Mouse (Mus musculus) heart, embryonic 11.5 days (tissue): Measurements from ENCODE around the gene Arhgef28. TPM values are rescaled to one million over a fixed set of nuclear protein-coding genes. Genes with fewer than 3 reads are reported as not detected.

Experiments
- ATAC-seq: fragments of 200-750 bp; cut with Nextera tagmentation; replicated peaks from 2 replicates; pipeline ENCODE4 v1.8.0; 2017; ENCODE audit warnings: moderate library complexity; ENCODE audit not compliant: insufficient number of reproducible peaks, low FRiP score, low TSS enrichment
- H3K27ac ChIP-seq: fragments of 300-500 bp; sonication (generic); 2 replicates; pipeline ENCODE4 v1.5.1; 2014; ENCODE audit warnings: mild to moderate bottlenecking, low read depth, low read length
- H3K27me3 ChIP-seq: fragments of 300-500 bp; sonication (generic); 2 replicates; pipeline ENCODE4 v1.6.1; 2014; ENCODE audit warnings: mild to moderate bottlenecking, low read length, mixed read lengths; ENCODE audit not compliant: control insufficient read depth, insufficient read depth
- H3K36me3 ChIP-seq: fragments of 300-500 bp; sonication (generic); 2 replicates; pipeline ENCODE4 v1.6.1; 2014; ENCODE audit warnings: mild to moderate bottlenecking, low read length, moderate library complexity, mixed read lengths; ENCODE audit not compliant: control insufficient read depth, insufficient read depth
- H3K4me1 ChIP-seq: fragments of 300-500 bp; sonication (generic); 2 replicates; pipeline ENCODE4 v1.6.1; 2014; ENCODE audit warnings: low read length; ENCODE audit not compliant: control insufficient read depth, insufficient read depth
- H3K4me2 ChIP-seq: fragments of 300-500 bp; sonication (generic); 2 replicates; pipeline ENCODE4 v1.6.1; 2014; ENCODE audit warnings: mild to moderate bottlenecking, moderate library complexity
- H3K4me3 ChIP-seq: fragments of 300-500 bp; sonication (generic); 2 replicates; pipeline ENCODE4 v1.5.1; 2014; ENCODE audit warnings: low read depth, low read length
- H3K9ac ChIP-seq: fragments of 300-500 bp; sonication (generic); 2 replicates; pipeline ENCODE4 v1.6.1; 2014; ENCODE audit warnings: mild to moderate bottlenecking, low read depth, low read length, moderate library complexity
- H3K9me3 ChIP-seq: fragments of 300-500 bp; sonication (generic); replicated peaks from 2 replicates; pipeline ENCODE4 v1.6.1; 2016; ENCODE audit warnings: low read length; ENCODE audit not compliant: control insufficient read depth
- WGBS: fragments of 180-500 bp; shearing (Covaris S2); extraction: QIAGEN DNeasy Blood & Tissue Kit; methylation state at CpG from one replicate; pipeline ENCODE4 v1.1.7; 2014; ENCODE audit not compliant: insufficient replicate concordance; 5-methylcytosine and 5-hydroxymethylcytosine counted together
- polyA plus RNA-seq: library from polyadenylated mRNA; unstranded; fragments of >200 nt; fragmentation: Nextera tagmentation; extraction: Ambion mirVana; gene quantifications from 2 replicates; pipeline ENCODE4 v1.2.1, GENCODE M21; 2014

The Arhgef28 gene
- polyA plus RNA-seq, 1 experiment from 2014 or later: 11.0 TPM

GRCm38 (mm10) chr13:97959394-97959888, 246.8 kb downstream of the Arhgef28 start:
- Histone ChIP-seq H3K36me3 (no peaks in the 10 kb centered on the region), H3K27me3 (no peaks in the 10 kb centered on the region), H3K9ac (no peak overlapping the region), H3K4me2 (no peak overlapping the region), H3K4me1 (no peaks in the 10 kb centered on the region), H3K9me3 (no peaks in the 10 kb centered on the region), H3K4me3 (no peak overlapping the region), H3K27ac (no peak overlapping the region)
- no peak for ATAC-seq
- WGBS: 53% methylated on average over 7 of the region's 7 CpGs

- no peak overlapping the region for H3K4me2 ChIP-seq
- no peaks in the 10 kb centered on the region for H3K4me1 ChIP-seq
- WGBS: 35% methylated on average over 9 of the region's 9 CpGs
- no peaks in the 10 kb centered on the region; the same call in 1 of the 2 replicates for H3K36me3 ChIP-seq
- no peak for ATAC-seq
- no peak overlapping the region for H3K9ac ChIP-seq
- H3K27me3 ChIP-seq: no peaks in the 10 kb centered on the region
- no peak overlapping the region for H3K4me3 ChIP-seq
- H3K9me3 ChIP-seq: no peaks in the 10 kb centered on the region
- no peak overlapping the region for H3K27ac ChIP-seq
Measured at GRCm38 (mm10) chr13:97955759-97956158, 250.5 kb downstream of the Arhgef28 start.

DNA sequence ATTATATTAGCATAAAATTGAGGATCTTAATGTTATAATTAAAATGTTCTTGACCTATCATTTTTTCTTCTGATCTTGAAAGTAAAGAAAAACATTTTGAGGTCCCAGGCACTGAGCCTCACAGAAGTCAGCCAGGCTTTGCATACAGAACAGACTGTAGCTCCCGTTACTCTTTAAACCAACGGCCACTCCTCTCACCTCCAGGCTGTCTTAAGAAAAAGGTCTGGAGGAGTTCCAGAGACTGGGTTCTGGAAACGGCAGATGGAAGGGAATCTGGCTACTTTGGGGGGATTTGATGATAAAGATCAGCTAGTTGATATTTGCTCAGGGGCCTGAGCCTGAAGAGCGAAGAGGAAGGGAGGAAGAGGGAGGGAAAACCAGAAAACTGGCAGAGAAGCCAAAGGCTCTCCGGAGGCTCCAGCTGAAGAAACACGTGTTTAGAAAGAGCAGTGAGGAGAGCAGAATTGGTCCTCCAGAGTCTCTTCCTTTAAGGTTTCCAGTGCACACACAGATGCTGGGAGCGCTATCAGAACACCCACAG, 251.2 kb downstream of the Arhgef28 start:
- no peaks in the 10 kb centered on the region; the same call in 1 of the 2 replicates for H3K36me3 ChIP-seq
- H3K9ac ChIP-seq: 0 out of 2 replicates have a peak overlapping the region, but pooled peaks have one; percentile 34
- H3K9me3 ChIP-seq: no peaks in the 10 kb centered on the region
- no peak overlapping the region for H3K27ac ChIP-seq
- no peaks in the 10 kb centered on the region for H3K4me1 ChIP-seq
- H3K4me2 ChIP-seq: no peak overlapping the region
- H3K4me3 ChIP-seq: no peak overlapping the region
- H3K27me3 ChIP-seq: no peaks in the 10 kb centered on the region
- no peak for ATAC-seq
- WGBS: 23% methylated on average over 7 of the region's 7 CpGs

- Histone ChIP-seq H3K9me3 (no peaks in the 10 kb centered on the region), H3K4me2 (no peak overlapping the region), H3K36me3 (no peaks in the 10 kb centered on the region; the same call in 1 of the 2 replicates), H3K4me3 (no peak overlapping the region), H3K9ac (no peak overlapping the region), H3K4me1 (no peaks in the 10 kb centered on the region), H3K27ac (no peak overlapping the region), H3K27me3 (no peaks in the 10 kb centered on the region)
- ATAC-seq: no peak
- 63% methylated on average over 6 of the region's 6 CpGs for WGBS
Measured at GRCm38 (mm10) chr13:97954051-97954450, 252.2 kb downstream of the Arhgef28 start.

DNA sequence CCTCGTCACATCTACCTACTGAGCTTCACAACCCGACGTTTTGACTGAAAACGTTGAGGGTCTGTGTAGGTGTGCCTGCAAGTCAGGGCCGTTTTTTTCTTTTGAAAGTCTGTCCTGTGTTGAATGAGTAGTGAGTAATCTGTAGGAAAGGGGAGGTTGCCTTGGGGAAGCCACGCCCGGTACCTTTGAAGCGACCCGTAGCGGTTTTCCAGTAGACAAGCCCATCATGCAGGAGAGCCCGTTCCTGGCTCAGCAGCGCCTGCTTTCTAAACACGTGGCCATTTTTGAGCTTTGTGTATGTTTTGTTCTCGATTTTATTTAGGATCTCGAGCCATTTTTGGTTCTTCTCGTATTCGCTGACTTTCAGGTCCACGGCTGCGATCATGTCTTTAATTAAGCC, 252.7 kb downstream of the Arhgef28 start:
- no peak overlapping the region for H3K27ac ChIP-seq
- H3K9ac ChIP-seq: no peak overlapping the region
- no peak overlapping the region for H3K4me3 ChIP-seq
- no peak for ATAC-seq
- no peaks in the 10 kb centered on the region; the same call in 1 of the 2 replicates for H3K36me3 ChIP-seq
- no peaks in the 10 kb centered on the region for H3K9me3 ChIP-seq
- no peaks in the 10 kb centered on the region for H3K27me3 ChIP-seq
- no peaks in the 10 kb centered on the region for H3K4me1 ChIP-seq
- H3K4me2 ChIP-seq: no peak overlapping the region
- WGBS: 89% methylated on average over 19 of the region's 19 CpGs

- Histone ChIP-seq H3K36me3 (no peaks in the 10 kb centered on the region; the same call in 1 of the 2 replicates), H3K9ac (no peak overlapping the region), H3K4me1 (no peaks in the 10 kb centered on the region), H3K4me2 (no peak overlapping the region), H3K27ac (no peak overlapping the region), H3K27me3 (no peaks in the 10 kb centered on the region), H3K9me3 (no peaks in the 10 kb centered on the region), H3K4me3 (no peak overlapping the region)
- WGBS: 82% methylated on average over 6 of the region's 6 CpGs
- ATAC-seq: no peak
Measured at GRCm38 (mm10) chr13:97948856-97949255, 257.4 kb downstream of the Arhgef28 start.

DNA sequence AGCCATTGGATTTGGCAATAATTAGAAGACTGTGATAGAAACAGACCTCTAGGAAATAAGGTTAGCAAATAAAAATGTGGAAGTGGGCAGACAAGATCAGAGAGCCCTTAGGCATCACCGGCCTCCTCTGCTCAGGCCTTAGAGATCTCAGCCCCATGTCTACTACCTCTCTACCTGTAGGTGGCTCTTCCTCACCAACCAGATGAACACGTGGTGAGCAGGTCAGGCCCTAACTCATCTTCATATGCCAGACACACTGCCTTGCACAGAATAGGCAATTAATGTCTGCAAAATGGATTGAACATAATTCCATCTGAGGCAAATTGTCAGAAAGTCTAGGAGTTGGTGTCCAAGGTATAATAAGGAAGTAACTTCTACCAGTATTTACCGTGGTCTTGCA, 258.6 kb downstream of the Arhgef28 start:
- H3K4me3 ChIP-seq: no peak overlapping the region
- H3K4me2 ChIP-seq: no peak overlapping the region
- H3K4me1 ChIP-seq: no peaks in the 10 kb centered on the region
- H3K27ac ChIP-seq: no peak overlapping the region
- no peaks in the 10 kb centered on the region for H3K27me3 ChIP-seq
- no peak overlapping the region for H3K9ac ChIP-seq
- no peaks in the 10 kb centered on the region for H3K36me3 ChIP-seq
- H3K9me3 ChIP-seq: no peaks in the 10 kb centered on the region
- 69% methylated on average over 3 of the region's 3 CpGs for WGBS
- no peak for ATAC-seq

DNA sequence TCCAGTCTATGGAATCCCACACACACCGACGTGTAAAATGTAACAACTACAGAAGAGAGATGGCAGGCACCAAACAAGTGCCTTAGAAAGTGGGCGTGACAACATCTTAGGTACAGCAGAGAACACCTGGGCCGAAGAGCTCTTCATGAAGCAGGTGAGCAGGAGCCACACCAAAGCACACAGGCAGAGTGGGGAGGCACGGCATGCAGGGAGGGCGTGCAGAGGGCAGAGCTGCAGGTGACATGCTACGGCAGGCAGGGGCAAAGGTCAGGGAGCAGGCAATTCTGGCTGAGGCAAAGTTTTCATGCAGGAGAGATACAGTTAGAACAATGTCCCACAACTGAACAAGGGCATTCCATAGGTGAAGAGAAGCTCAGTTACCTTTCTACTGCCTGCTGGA, 259.8 kb downstream of the Arhgef28 start:
- Histone ChIP-seq H3K27ac (no peak overlapping the region), H3K9ac (no peak overlapping the region), H3K4me1 (no peaks in the 10 kb centered on the region), H3K4me3 (no peak overlapping the region), H3K27me3 (no peaks in the 10 kb centered on the region), H3K4me2 (no peak overlapping the region), H3K9me3 (no peaks in the 10 kb centered on the region), H3K36me3 (no peaks in the 10 kb centered on the region)
- ATAC-seq: no peak
- 89% methylated on average over 7 of the region's 7 CpGs for WGBS
